Mouse (Mus musculus): ENCODE data around the gene Sh3bp5l.

- no peak for TF ChIP-seq EP300 (IDR thresholded peaks at IDR 0.05; ENCODE audit: low read depth)
- no peak for TF ChIP-seq CTCF (IDR thresholded peaks at IDR 0.05; ENCODE audit: low read depth)
Measured at GRCm38 (mm10) chr11:58282518-58282917, 48.0 kb upstream of the Sh3bp5l start.

Data from liver, postnatal 0 days (tissue).